22 mouse cellular contexts compared by ENCODE assay signal in the genomic region with DNA sequence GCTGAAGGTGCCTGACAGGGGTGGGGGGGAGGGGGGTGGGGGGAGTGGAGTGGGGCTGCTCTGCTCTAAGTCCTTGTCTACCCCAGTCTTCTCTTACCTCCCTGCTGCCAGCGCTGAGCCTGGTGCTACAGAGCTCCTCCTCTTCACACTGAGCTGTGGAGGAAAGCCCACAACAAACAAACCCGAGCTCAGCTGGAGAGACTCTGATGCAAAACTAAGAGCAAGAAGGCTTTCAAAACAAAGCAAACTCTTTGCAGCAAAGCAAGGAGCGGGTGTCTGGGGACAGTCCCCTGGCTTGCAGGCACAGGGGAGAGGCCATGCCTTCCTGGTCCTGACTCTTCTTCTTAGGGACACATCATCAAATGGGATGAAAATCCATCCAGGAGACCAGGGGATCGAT. TPM values are rescaled to one million over a fixed set of nuclear protein-coding genes. Genes with fewer than 3 reads are reported as not detected.
DNase-seq lines count a peak whose midpoint lies in the region; ATAC-seq and TF ChIP-seq lines count a peak whose summit lies in the region.
"Had no signal": no experiment of that assay in that cellular context is flagged by ENCODE, and none has a peak within 500 bp of the region (broad histone marks: within the 10 kb centered on the region; RNA-seq: fewer than 3 reads in every experiment).

No protein-coding gene starts in this region.

- no peak overlapping the region for H3K27ac ChIP-seq in liver, embryonic 12.5 days
- H3K27ac ChIP-seq: hindbrain, embryonic 14.5 days; left cerebral cortex, adult 2 months; limb, embryonic 13.5 days; liver, embryonic 15.5 days; midbrain, embryonic 12.5 days; stomach, postnatal 0 days had no signal

- H3K27me3 ChIP-seq in liver, embryonic 12.5 days (replicated peaks): no peaks in the 10 kb centered on the region
- H3K27me3 ChIP-seq: liver, embryonic 15.5 days; midbrain, embryonic 12.5 days had no signal

- H3K4me3 ChIP-seq in lung, adult 2 months (replicated peaks; ENCODE audit: extremely low read depth, low read depth, low read length): no peak overlapping the region
- no peak overlapping the region for H3K4me3 ChIP-seq in liver, embryonic 12.5 days
- H3K4me3 ChIP-seq: erythroblast, embryonic 14.5 days; left cerebral cortex, adult 2 months; limb, embryonic 13.5 days; liver, embryonic 15.5 days; midbrain, embryonic 12.5 days; myocyte had no signal

- H3K4me2 ChIP-seq in liver, embryonic 12.5 days: no peak overlapping the region
- H3K4me2 ChIP-seq: hindbrain, embryonic 14.5 days; limb, embryonic 13.5 days; liver, embryonic 15.5 days; midbrain, embryonic 12.5 days had no signal

- peaks cover 10% of the 10 kb centered on the region for H3K4me1 ChIP-seq in lung, adult 2 months (ENCODE audit: control insufficient read depth, insufficient read depth, low read length)
- peaks cover 50% of the 10 kb centered on the region for H3K4me1 ChIP-seq in liver, embryonic 12.5 days

- 47% methylated on average over 4 of the region's 4 CpGs for WGBS in lung, adult 2 months
- WGBS in liver, embryonic 12.5 days (ENCODE audit: insufficient replicate concordance): 57% methylated on average over 4 of the region's 4 CpGs

- DNase-seq in lung, postnatal 10 days: peak; percentile 17
- DNase-seq in lung, adult 2 months: no peak
- peak; percentile 82 for DNase-seq in CD4-positive, CD25-positive, alpha-beta regulatory T cell, adult 2 months (ENCODE audit: low read depth, low spot score)
- DNase-seq in T-cell, adult 2 months (ENCODE audit: low spot score): peak; percentile 87
- DNase-seq in thymus, postnatal 10 days (ENCODE audit: low spot score in 2 of 2): peak; percentile 79 to 84
- DNase-seq in cerebellum, adult 9-10 months: no peak
- DNase-seq: adrenal gland, postnatal 10 days; cerebellum, adult 11-12 months; heart, postnatal 10 days; kidney, postnatal 14 days had no signal

- TF ChIP-seq POLR2A in lung, adult 2 months (IDR thresholded peaks at IDR 0.05; ENCODE audit: borderline replicate concordance, extremely low read depth, low read depth, low read length): no peak

- no peak for ATAC-seq in liver, embryonic 12.5 days
- ATAC-seq: forebrain, embryonic 16.5 days had no signal

- peaks cover 30% of the 10 kb centered on the region for H3K36me3 ChIP-seq in liver, embryonic 12.5 days

- no peak overlapping the region for H3K9ac ChIP-seq in liver, embryonic 12.5 days
- H3K9ac ChIP-seq: hindbrain, embryonic 14.5 days; limb, embryonic 13.5 days; liver, embryonic 15.5 days; midbrain, embryonic 12.5 days had no signal

- H3K9me3 ChIP-seq in liver, embryonic 12.5 days (replicated peaks): no peaks in the 10 kb centered on the region
- H3K9me3 ChIP-seq: limb, embryonic 13.5 days; liver, embryonic 15.5 days; midbrain, embryonic 12.5 days had no signal

- no peak for TF ChIP-seq CTCF in lung, adult 2 months (IDR thresholded peaks at IDR 0.05; ENCODE audit: insufficient read depth, low read length)

RNA-seq across cellular contexts. Expression of gene Hsdl1, which starts 5.1 kb away (rescaled TPM):
- polyA plus RNA-seq in lung, adult 2 months (2012; rRNA removed): 24.1 and 27.7 TPM in 2 replicates
- 25.0 and 25.5 TPM in 2 replicates for polyA plus RNA-seq in liver, embryonic 12.5 days (2016; fragmentation: Nextera tagmentation; extraction: Ambion mirVana)

RNA-seq across cellular contexts. Expression of gene Dnaaf1, which starts 5.2 kb away (rescaled TPM):
- polyA plus RNA-seq in lung, adult 2 months (2012; rRNA removed): 5.0 and 5.3 TPM in 2 replicates
- polyA plus RNA-seq in liver, embryonic 12.5 days (2016; fragmentation: Nextera tagmentation; extraction: Ambion mirVana): 0.11 and 0.13 TPM in 2 replicates
- polyA plus RNA-seq: embryonic facial prominence, embryonic 11.5 days; erythroblast, embryonic 14.5 days had no signal

RNA-seq across cellular contexts. Expression of gene Mbtps1, which starts 11.3 kb away (rescaled TPM):
- polyA plus RNA-seq in lung, adult 2 months (2012; rRNA removed): 76.6 and 87.4 TPM in 2 replicates
- polyA plus RNA-seq in liver, embryonic 12.5 days (2016; fragmentation: Nextera tagmentation; extraction: Ambion mirVana): 45.7 and 48.8 TPM in 2 replicates

RNA-seq across cellular contexts. Expression of gene Taf1c, which starts 35.1 kb away (rescaled TPM):
- polyA plus RNA-seq in lung, adult 2 months (2012; rRNA removed): 17.6 and 19.5 TPM in 2 replicates
- 10.2 and 10.7 TPM in 2 replicates for polyA plus RNA-seq in liver, embryonic 12.5 days (2016; fragmentation: Nextera tagmentation; extraction: Ambion mirVana)

RNA-seq across cellular contexts. Expression of gene Adad2, which starts 42.7 kb away (rescaled TPM):
- not detected in 2 replicates for polyA plus RNA-seq in lung, adult 2 months (2012; rRNA removed)
- polyA plus RNA-seq in liver, embryonic 12.5 days (2016; fragmentation: Nextera tagmentation; extraction: Ambion mirVana): 0.08 TPM in 1 of 2 replicates, not detected in the other
- polyA plus RNA-seq: erythroblast, embryonic 14.5 days; forebrain, embryonic 16.5 days; hindbrain, embryonic 14.5 days; kidney, adult 2 months; liver, embryonic 15.5 days; myocyte; stomach, postnatal 0 days had no signal

Comparison
In these comparisons a context has a peak if more than half of its experiments do, and no peak if none do; other contexts are left out.
1. DNase-seq: peak in lung, postnatal 10 days (single experiment), CD4-positive, CD25-positive, alpha-beta regulatory T cell, adult 2 months (single experiment), T-cell, adult 2 months (single experiment) and thymus, postnatal 10 days (2 of 2); none in lung, adult 2 months (single experiment) and cerebellum, adult 9-10 months (single experiment).